Mouse (Mus musculus) E14TG2a.4 (cell line): ENCODE measurements around the gene Ifitm3.

Source experiments
- CTCF ChIP-seq: conservative IDR thresholded peaks from 2 replicates; pipeline ENCODE4 v1.5.1; 2014; ENCODE audit warnings: low read length
- NANOG ChIP-seq: IDR thresholded peaks from 2 replicates; pipeline ENCODE4 v1.6.1; 2014; ENCODE audit warnings: borderline replicate concordance, low read length, mixed read lengths
- POU5F1 ChIP-seq: IDR thresholded peaks from 2 replicates; pipeline ENCODE4 v1.6.1; 2014; ENCODE audit warnings: low read length, borderline replicate concordance

- TF ChIP-seq CTCF (peak; percentile 38), POU5F1 (no peak), NANOG (no peak)
Measured at GRCm38 (mm10) chr7:141055785-141056184, 45.2 kb upstream of the Ifitm3 start.
